Mouse (Mus musculus): ENCODE results near the gene Rbm7.
"Not testable (repeated sequence)": the region's sequence is repeated elsewhere in the genome, so short reads cannot be mapped to it uniquely, and the experiment has no call there.

Rbm7 gene

GRCm38 (mm10) chr9:48480411-48481213 lies 14.5 kb downstream of the Rbm7 start, which contains the start of gene Rexo2:
Rexo2 (minus strand) TSS chr9:48480623.
- DNase-seq (ENCODE audit: low spot score in 2 of 2), result peak; percentile 93 to 95

GRCm38 (mm10) chr9:48479838-48480410 lies 15.2 kb downstream of the Rbm7 start:
- no peak for DNase-seq (ENCODE audit: low spot score in 2 of 2)

- DNase-seq (ENCODE audit: low spot score in 2 of 2), result no peak
Measured at GRCm38 (mm10) chr9:48478808-48479207, 16.3 kb downstream of the Rbm7 start.

GRCm38 (mm10) chr9:48476236-48477165 lies 18.6 kb downstream of the Rbm7 start:
- DNase-seq (ENCODE audit: low spot score in 2 of 2), result no peak

- DNase-seq (ENCODE audit: low spot score in 2 of 2), result no peak
Measured at GRCm38 (mm10) chr9:48474367-48474766, 20.7 kb downstream of the Rbm7 start.

- DNase-seq (ENCODE audit: low spot score in 2 of 2), result no peak
Measured at GRCm38 (mm10) chr9:48473131-48473530, 22.0 kb downstream of the Rbm7 start.

GRCm38 (mm10) chr9:48472441-48473025 lies 22.6 kb downstream of the Rbm7 start:
- no peak for DNase-seq (ENCODE audit: low spot score in 2 of 2)

- DNase-seq (ENCODE audit: low spot score in 2 of 2), result not testable (repeated sequence)
Measured at GRCm38 (mm10) chr9:48467471-48467870, 27.6 kb downstream of the Rbm7 start.

- DNase-seq (ENCODE audit: low spot score in 2 of 2), result peak; percentile 61 to 76
Measured at GRCm38 (mm10) chr9:48466804-48467203, 28.3 kb downstream of the Rbm7 start.

GRCm38 (mm10) chr9:48465671-48466070 lies 29.4 kb downstream of the Rbm7 start:
- no peak for DNase-seq (ENCODE audit: low spot score in 2 of 2)

- peak in 1 of 2 experiments; percentile 21 for DNase-seq (ENCODE audit: low spot score in 2 of 2)
Measured at GRCm38 (mm10) chr9:48461545-48461944, 33.6 kb downstream of the Rbm7 start.

GRCm38 (mm10) chr9:48460720-48461119 lies 34.4 kb downstream of the Rbm7 start:
- DNase-seq (ENCODE audit: low spot score in 2 of 2), result no peak

- no peak for DNase-seq (ENCODE audit: low spot score in 2 of 2)
Measured at GRCm38 (mm10) chr9:48459391-48459790, 35.7 kb downstream of the Rbm7 start.

GRCm38 (mm10) chr9:48458879-48459278 lies 36.2 kb downstream of the Rbm7 start:
- no peak for DNase-seq (ENCODE audit: low spot score in 2 of 2)

GRCm38 (mm10) chr9:48455961-48456360 lies 39.1 kb downstream of the Rbm7 start:
- no peak for DNase-seq (ENCODE audit: low spot score in 2 of 2)

GRCm38 (mm10) chr9:48450066-48450465 lies 45.0 kb downstream of the Rbm7 start:
- DNase-seq (ENCODE audit: low spot score in 2 of 2), result no peak

GRCm38 (mm10) chr9:48447783-48448209 lies 47.3 kb downstream of the Rbm7 start:
- peak; percentile 38 to 50 for DNase-seq (ENCODE audit: low spot score in 2 of 2)

- no peak for DNase-seq (ENCODE audit: low spot score in 2 of 2)
Measured at GRCm38 (mm10) chr9:48444821-48445220, 50.3 kb downstream of the Rbm7 start.

- peak in 1 of 2 experiments; percentile 35 for DNase-seq (ENCODE audit: low spot score in 2 of 2)
Measured at GRCm38 (mm10) chr9:48443873-48444272, 51.2 kb downstream of the Rbm7 start.

All from natural killer cell, adult 2 months (primary cell).